Mouse (Mus musculus) intestine, embryonic 14.5 days (tissue): Measurements from ENCODE around the gene 4933424G06Rik. TPM values are rescaled to one million over a fixed set of nuclear protein-coding genes. Genes with fewer than 3 reads are reported as not detected.

Source experiments
- ATAC-seq: fragments of 200-750 bp; cut with Nextera tagmentation; replicated peaks from 2 replicates; pipeline ENCODE4 v1.8.0; 2017; ENCODE audit warnings: low read depth, moderate number of reproducible peaks, moderate TSS enrichment, moderate library complexity; ENCODE audit not compliant: low FRiP score, low TSS enrichment
- DNase-seq: peaks from one replicate; pipeline ENCODE4 v3.0.0-alpha.2; 2018; ENCODE audit warnings: low spot score
- H3K27ac ChIP-seq: fragments of 300-500 bp; sonication (generic); 2 replicates; pipeline ENCODE4 v1.5.1; 2014; ENCODE audit warnings: low read depth, mild to moderate bottlenecking, control low read depth
- H3K27me3 ChIP-seq: fragments of 300-500 bp; sonication (generic); replicated peaks from 2 replicates; pipeline ENCODE4 v1.6.1; 2014; ENCODE audit warnings: low read length, control low read depth; ENCODE audit not compliant: control insufficient read depth, insufficient read depth
- H3K36me3 ChIP-seq: fragments of 300-500 bp; sonication (generic); 2 replicates; pipeline ENCODE4 v1.6.1; 2014; ENCODE audit warnings: low read length, control low read depth; ENCODE audit not compliant: control insufficient read depth, insufficient read depth
- H3K4me1 ChIP-seq: fragments of 300-500 bp; sonication (generic); replicated peaks from 2 replicates; pipeline ENCODE4 v1.6.1; 2014; ENCODE audit warnings: low read length, control low read depth, mixed read lengths; ENCODE audit not compliant: control insufficient read depth, insufficient read depth
- H3K4me2 ChIP-seq: fragments of 300-500 bp; sonication (generic); 2 replicates; pipeline ENCODE4 v1.6.1; 2014; ENCODE audit warnings: low read length
- H3K4me3 ChIP-seq: fragments of 300-500 bp; sonication (generic); 2 replicates; pipeline ENCODE4 v1.5.1; 2014; ENCODE audit warnings: low read depth, low read length, control low read depth, mixed read lengths
- H3K9ac ChIP-seq: fragments of 300-500 bp; sonication (generic); 2 replicates; pipeline ENCODE4 v1.6.1; 2014; ENCODE audit warnings: mild to moderate bottlenecking, low read length
- H3K9me3 ChIP-seq: fragments of 300-500 bp; sonication (generic); 2 replicates; pipeline ENCODE4 v1.6.1; 2016; ENCODE audit warnings: low read length, control low read depth; ENCODE audit not compliant: control insufficient read depth
- WGBS: fragments of 180-500 bp; shearing (Covaris S2); extraction: QIAGEN DNeasy Blood & Tissue Kit; methylation state at CpG from one replicate; pipeline ENCODE4 v1.1.7; 2014; 5-methylcytosine and 5-hydroxymethylcytosine counted together
- polyA plus RNA-seq: library from polyadenylated mRNA; unstranded; fragments of >200 nt; fragmentation: Nextera tagmentation; extraction: Ambion mirVana; gene quantifications from 2 replicates; pipeline ENCODE4 v1.2.1, GENCODE M21; 2014

Gene 4933424G06Rik
- polyA plus RNA-seq, 1 experiment from 2014 or later, result not detected

- Histone ChIP-seq H3K4me3 (no peak overlapping the region), H3K27me3 (no peaks in the 10 kb centered on the region), H3K36me3 (no peaks in the 10 kb centered on the region), H3K4me2 (no peak overlapping the region), H3K4me1 (peaks cover 6% of the 10 kb centered on the region; the same call in 1 of the 2 replicates), H3K27ac (no peak overlapping the region), H3K9me3 (no peaks in the 10 kb centered on the region), H3K9ac (no peak overlapping the region)
- WGBS, result 32% methylated on average over 3 of the region's 3 CpGs
- no peak for ATAC-seq
- DNase-seq, result no peak
These were observed 35.0 kb upstream of the 4933424G06Rik start for GRCm38 (mm10) chr1:36674936-36675335.

GRCm38 (mm10) chr1:36680893-36681292, 29.1 kb upstream of the 4933424G06Rik start:
- no peak overlapping the region for H3K4me2 ChIP-seq
- no peaks in the 10 kb centered on the region for H3K9me3 ChIP-seq
- ATAC-seq (no peak), DNase-seq (no peak)
- no peaks in the 10 kb centered on the region for H3K36me3 ChIP-seq
- no peaks in the 10 kb centered on the region for H3K27me3 ChIP-seq
- H3K4me1 ChIP-seq, result peaks cover 3% of the 10 kb centered on the region; the same call in 1 of the 2 replicates
- H3K9ac ChIP-seq, result no peak overlapping the region
- 81% methylated on average over 7 of the region's 7 CpGs for WGBS
- H3K27ac ChIP-seq, result no peak overlapping the region
- no peak overlapping the region for H3K4me3 ChIP-seq

- Histone ChIP-seq H3K9me3 (no peaks in the 10 kb centered on the region), H3K4me1 (peaks cover 3% of the 10 kb centered on the region; the same call in 1 of the 2 replicates), H3K9ac (no peak within 1 kb of the TSS), H3K4me2 (no peak within 1 kb of the TSS), H3K27me3 (no peaks in the 10 kb centered on the region), H3K27ac (no peak within 1 kb of the TSS), H3K4me3 (no peak within 1 kb of the TSS), H3K36me3 (no peaks in the 10 kb centered on the region)
- no peak for DNase-seq
- no peak; the same call in 1 of the 2 replicates for ATAC-seq
- 90% methylated on average over 39 of the region's 39 CpGs for WGBS
These were observed 27.2 kb upstream of the 4933424G06Rik start, which contains the start of gene Fam178b for GRCm38 (mm10) chr1:36682620-36683355. Fam178b (minus strand) TSS chr1:36683183.

GRCm38 (mm10) chr1:36683810-36684467, 26.0 kb upstream of the 4933424G06Rik start:
- Histone ChIP-seq H3K4me2 (no peak overlapping the region), H3K4me3 (no peak overlapping the region), H3K9me3 (no peaks in the 10 kb centered on the region), H3K36me3 (no peaks in the 10 kb centered on the region), H3K9ac (no peak overlapping the region), H3K4me1 (peaks cover 3% of the 10 kb centered on the region; the same call in 1 of the 2 replicates), H3K27me3 (no peaks in the 10 kb centered on the region), H3K27ac (no peak overlapping the region)
- WGBS, result 11% methylated on average over 13 of the region's 13 CpGs
- ATAC-seq (peak; percentile 75), DNase-seq (peak; percentile 78)

GRCm38 (mm10) chr1:36690671-36691235, 19.2 kb upstream of the 4933424G06Rik start:
- no peak for DNase-seq
- H3K4me2 ChIP-seq, result peak overlapping the region; percentile 91
- H3K4me3 ChIP-seq, result peak overlapping the region; percentile 82
- H3K9me3 ChIP-seq, result no peaks in the 10 kb centered on the region
- H3K9ac ChIP-seq, result peak overlapping the region; percentile 83
- 0 out of 2 replicates have a peak overlapping the region, but pooled peaks have one; percentile 33 for H3K27ac ChIP-seq
- H3K4me1 ChIP-seq, result peaks cover 6% of the 10 kb centered on the region
- 62% methylated on average over 11 of the region's 11 CpGs for WGBS
- H3K36me3 ChIP-seq, result peaks cover 22% of the 10 kb centered on the region
- ATAC-seq, result no peak; the same call in 1 of the 2 replicates
- H3K27me3 ChIP-seq, result no peaks in the 10 kb centered on the region

- under 1% methylated on average over 68 of the region's 68 CpGs for WGBS
- peak; percentile 95 for ATAC-seq
These were observed 18.4 kb upstream of the 4933424G06Rik start, which contains the start of gene Cox5b for GRCm38 (mm10) chr1:36691271-36692155. Cox5b (plus strand) TSS chr1:36691449.

GRCm38 (mm10) chr1:36694871-36695270, 15.1 kb upstream of the 4933424G06Rik start:
- H3K36me3 ChIP-seq, result peaks cover 30% of the 10 kb centered on the region
- ATAC-seq, result no peak
- no peak overlapping the region for H3K4me2 ChIP-seq
- DNase-seq, result no peak
- peaks cover 9% of the 10 kb centered on the region for H3K4me1 ChIP-seq
- H3K27me3 ChIP-seq, result no peaks in the 10 kb centered on the region
- no peak overlapping the region for H3K27ac ChIP-seq
- no peak overlapping the region for H3K9ac ChIP-seq
- H3K4me3 ChIP-seq, result no peak overlapping the region
- WGBS, result 86% methylated on average over 6 of the region's 6 CpGs
- no peaks in the 10 kb centered on the region for H3K9me3 ChIP-seq

More at GRCm38 (mm10) chr1:36691271-36692155, 18.4 kb upstream of the 4933424G06Rik start, which contains the start of gene Cox5b:
- Histone ChIP-seq H3K27ac (peak within 1 kb of the TSS; percentile 36; the same call in 1 of the 2 replicates), H3K4me3 (peak within 1 kb of the TSS; percentile 82), H3K9ac (peak within 1 kb of the TSS; percentile 83), H3K36me3 (peaks cover 22% of the 10 kb centered on the region), H3K27me3 (no peaks in the 10 kb centered on the region), H3K9me3 (no peaks in the 10 kb centered on the region), H3K4me2 (peak within 1 kb of the TSS; percentile 91), H3K4me1 (peaks cover 6% of the 10 kb centered on the region)
- DNase-seq, result peak; percentile 97

GRCm38 (mm10) chr1:36696411-36696810, 13.5 kb upstream of the 4933424G06Rik start:
- 56% methylated on average over 6 of the region's 6 CpGs for WGBS
- no peak for DNase-seq

More at GRCm38 (mm10) chr1:36696411-36696810, 13.5 kb upstream of the 4933424G06Rik start:
- Histone ChIP-seq H3K4me1 (peaks cover 9% of the 10 kb centered on the region), H3K4me2 (no peak overlapping the region), H3K4me3 (no peak overlapping the region), H3K9ac (no peak overlapping the region), H3K9me3 (no peaks in the 10 kb centered on the region), H3K27ac (no peak overlapping the region), H3K36me3 (peaks cover 45% of the 10 kb centered on the region), H3K27me3 (no peaks in the 10 kb centered on the region)
- ATAC-seq, result no peak
